In the genomic region with DNA sequence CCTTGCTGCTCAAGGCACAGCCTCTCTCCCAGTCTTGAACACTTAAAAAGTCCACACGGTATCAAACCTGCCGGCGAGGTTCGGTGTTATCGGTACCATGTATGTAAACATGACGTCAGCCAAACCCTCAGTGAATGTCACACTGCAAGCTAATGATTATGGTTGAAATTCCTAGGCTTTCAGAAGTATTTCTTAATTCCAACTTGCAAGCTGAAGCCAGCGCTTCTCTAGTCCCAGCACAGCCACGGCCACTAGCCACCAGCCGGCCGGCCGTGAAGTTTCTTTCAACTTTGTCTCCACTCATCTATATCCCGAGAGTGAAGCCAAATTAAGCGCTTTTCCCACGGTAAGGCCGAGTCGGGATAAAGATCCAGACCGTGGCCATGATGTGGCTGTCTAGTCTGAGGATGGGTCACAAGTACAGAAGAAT, we compare ENCODE assay signal across 8 mouse cellular contexts. TPM values are rescaled to one million over a fixed set of nuclear protein-coding genes. Genes with fewer than 3 reads are reported as not detected.
DNase-seq lines count a peak whose midpoint lies in the region; ATAC-seq and TF ChIP-seq lines count a peak whose summit lies in the region.

No protein-coding gene starts in this region.

- DNase-seq in layer of hippocampus, postnatal 14 days (ENCODE audit: low spot score in 2 of 2), result peak; percentile 2
- no peak for DNase-seq in layer of hippocampus, adult 8-10 months (ENCODE audit: low spot score in 2 of 2)
- peak; percentile 57 for DNase-seq in adrenal gland, adult 2 months
- peak; percentile 68 for DNase-seq in forebrain, embryonic 11.5 days (ENCODE audit: low spot score)
- peak; percentile 83 for DNase-seq in intestine, embryonic 14.5 days (ENCODE audit: low spot score)
- peak; percentile 71 for DNase-seq in lung, embryonic 14.5 days
- DNase-seq in right cerebral cortex, postnatal 25 days, result peak; percentile 5
- no peak for DNase-seq in ovary, postnatal 14 days (ENCODE audit: low spot score)

- peak overlapping the region; percentile 68 for H3K4me2 ChIP-seq in forebrain, embryonic 11.5 days (ENCODE audit: low read depth, low read length, severe bottlenecking)
- H3K4me2 ChIP-seq in intestine, embryonic 14.5 days (ENCODE audit: low read length), result peak overlapping the region; percentile 75
- peak overlapping the region; percentile 74 for H3K4me2 ChIP-seq in lung, embryonic 14.5 days

- H3K27me3 ChIP-seq in forebrain, embryonic 11.5 days (ENCODE audit: control insufficient read depth, insufficient read depth, low read length), result no peaks in the 10 kb centered on the region
- no peaks in the 10 kb centered on the region for H3K27me3 ChIP-seq in intestine, embryonic 14.5 days (replicated peaks; ENCODE audit: control insufficient read depth, insufficient read depth, low read length)
- H3K27me3 ChIP-seq in lung, embryonic 14.5 days (ENCODE audit: insufficient read depth, low read length), result no peaks in the 10 kb centered on the region

- H3K4me3 ChIP-seq in forebrain, embryonic 11.5 days (ENCODE audit: low read depth, low read length), result peak overlapping the region; percentile 80
- peak overlapping the region; percentile 85 for H3K4me3 ChIP-seq in intestine, embryonic 14.5 days (ENCODE audit: low read depth, low read length)
- peak overlapping the region; percentile 87 for H3K4me3 ChIP-seq in lung, embryonic 14.5 days (ENCODE audit: low read depth, low read length)

- ATAC-seq in forebrain, embryonic 11.5 days (replicated peaks; ENCODE audit: low FRiP score), result peak; percentile 28
- ATAC-seq in intestine, embryonic 14.5 days (replicated peaks; ENCODE audit: low FRiP score, low TSS enrichment, low read depth), result peak; percentile 10
- ATAC-seq in lung, embryonic 14.5 days (ENCODE audit: insufficient read depth), result peak; percentile 42

- no peaks in the 10 kb centered on the region for H3K9me3 ChIP-seq in forebrain, embryonic 11.5 days (ENCODE audit: control insufficient read depth, low read length)
- no peaks in the 10 kb centered on the region for H3K9me3 ChIP-seq in intestine, embryonic 14.5 days (ENCODE audit: control insufficient read depth, low read length)
- no peaks in the 10 kb centered on the region for H3K9me3 ChIP-seq in lung, embryonic 14.5 days (ENCODE audit: low read depth, low read length)

- no peak for TF ChIP-seq CTCF in lung, embryonic 14.5 days (IDR thresholded peaks at IDR 0.05; ENCODE audit: low read depth)

- peak overlapping the region; percentile 76 for H3K9ac ChIP-seq in forebrain, embryonic 11.5 days (ENCODE audit: low read length)
- H3K9ac ChIP-seq in intestine, embryonic 14.5 days (ENCODE audit: low read length), result peak overlapping the region; percentile 84
- peak overlapping the region; percentile 86 for H3K9ac ChIP-seq in lung, embryonic 14.5 days

- no peaks in the 10 kb centered on the region for H3K4me1 ChIP-seq in forebrain, embryonic 11.5 days (replicated peaks; ENCODE audit: control insufficient read depth, insufficient read depth, low read length)
- no peaks in the 10 kb centered on the region for H3K4me1 ChIP-seq in intestine, embryonic 14.5 days (replicated peaks; ENCODE audit: control insufficient read depth, insufficient read depth, low read length)
- H3K4me1 ChIP-seq in lung, embryonic 14.5 days (ENCODE audit: insufficient read depth), result no peaks in the 10 kb centered on the region

- H3K36me3 ChIP-seq in forebrain, embryonic 11.5 days (ENCODE audit: control insufficient read depth, insufficient read depth, low read length), result no peaks in the 10 kb centered on the region
- H3K36me3 ChIP-seq in intestine, embryonic 14.5 days (ENCODE audit: control insufficient read depth, insufficient read depth, low read length), result no peaks in the 10 kb centered on the region
- H3K36me3 ChIP-seq in lung, embryonic 14.5 days (ENCODE audit: insufficient read depth), result no peaks in the 10 kb centered on the region

- WGBS in forebrain, embryonic 11.5 days, result under 1% methylated on average over 17 of the region's 17 CpGs
- under 1% methylated on average over 17 of the region's 17 CpGs for WGBS in intestine, embryonic 14.5 days
- under 1% methylated on average over 17 of the region's 17 CpGs for WGBS in lung, embryonic 14.5 days

- no peak overlapping the region for H3K27ac ChIP-seq in forebrain, embryonic 11.5 days (ENCODE audit: low read depth, low read length)
- H3K27ac ChIP-seq in intestine, embryonic 14.5 days (ENCODE audit: low read depth), result peak overlapping the region; percentile 76
- peak overlapping the region; percentile 91 for H3K27ac ChIP-seq in lung, embryonic 14.5 days (ENCODE audit: low read depth)

RNA-seq across cellular contexts. Expression of gene Stk17b, which starts 0.7 kb away (rescaled TPM):
- 1 to 10 TPM; 5.6 to 7.2 TPM for total RNA-seq in layer of hippocampus, postnatal 14 days (2021)
- total RNA-seq in layer of hippocampus, adult 8-10 months (2022), result 1 to 10 TPM; 4.7 to 7.0 (median 6.3) TPM
- total RNA-seq in adrenal gland, adult 2 months (2021), result 10 to 100 TPM in 1 of 2 experiments, 1 to 10 TPM in 1; 9.6 to 15.5 TPM
- 1.0 and 1.1 TPM in 2 replicates for polyA plus RNA-seq in adrenal gland, adult 2 months (2012; rRNA removed)
- 11.4 and 11.7 TPM in 2 replicates for polyA plus RNA-seq in forebrain, embryonic 11.5 days (2014; fragmentation: Nextera tagmentation; extraction: Ambion mirVana)
- polyA plus RNA-seq in intestine, embryonic 14.5 days (2014; fragmentation: Nextera tagmentation; extraction: Ambion mirVana), result 11.0 and 11.7 TPM in 2 replicates
- 15.0 and 16.7 TPM in 2 replicates for polyA plus RNA-seq in lung, embryonic 14.5 days (2014; fragmentation: Nextera tagmentation; extraction: Ambion mirVana)

Comparison
In these comparisons a context has a peak if more than half of its experiments do, and no peak if none do; other contexts are left out.
1. DNase-seq: peak in layer of hippocampus, postnatal 14 days (2 of 2), adrenal gland, adult 2 months (single experiment), forebrain, embryonic 11.5 days (single experiment), intestine, embryonic 14.5 days (single experiment), lung, embryonic 14.5 days (single experiment) and right cerebral cortex, postnatal 25 days (single experiment); none in layer of hippocampus, adult 8-10 months (0 of 2) and ovary, postnatal 14 days (single experiment).
2. Peak in every context shown above with its lines, with median percentiles within 50 percentile points of each other: ATAC-seq, H3K4me2 ChIP-seq, H3K4me3 ChIP-seq and H3K9ac ChIP-seq.